Mouse (Mus musculus): ENCODE results near the gene Pbdc1. TPM values are rescaled to one million over a fixed set of nuclear protein-coding genes. Genes with fewer than 3 reads are reported as not detected.
"Not testable (repeated sequence)": the region's sequence is repeated elsewhere in the genome, so short reads cannot be mapped to it uniquely, and the experiment has no call there.

Pbdc1 gene
- polyA plus RNA-seq, 1 experiment, result 4.3 TPM

GRCm38 (mm10) chrX:105104175-105104574, 24.6 kb downstream of the Pbdc1 start:
- no peaks in the 10 kb centered on the region for H3K27me3 ChIP-seq (ENCODE audit: control insufficient read depth, insufficient read depth, low read length)

GRCm38 (mm10) chrX:105114994-105115393, 35.4 kb downstream of the Pbdc1 start:
- H3K36me3 ChIP-seq (ENCODE audit: control insufficient read depth, insufficient read depth, low read length), result no peaks in the 10 kb centered on the region
- no peak overlapping the region for H3K4me3 ChIP-seq (ENCODE audit: control insufficient read depth, low read depth, low read length)
- H3K4me1 ChIP-seq (ENCODE audit: control insufficient read depth, insufficient read depth, low read length), result no peaks in the 10 kb centered on the region
- H3K27me3 ChIP-seq (ENCODE audit: control insufficient read depth, insufficient read depth, low read length), result no peaks in the 10 kb centered on the region
- H3K27ac ChIP-seq (ENCODE audit: control insufficient read depth, insufficient read depth, low read depth, low read length), result no peak overlapping the region
- no peak for TF ChIP-seq CTCF (IDR thresholded peaks at IDR 0.05; ENCODE audit: control insufficient read depth, insufficient read depth, insufficient replicate concordance, low read depth, low read length)
- TF ChIP-seq POLR2A (IDR thresholded peaks at IDR 0.05; ENCODE audit: control insufficient read depth, low read depth, low read length), result no peak

More at GRCm38 (mm10) chrX:105104175-105104574, 24.6 kb downstream of the Pbdc1 start:
- no peak overlapping the region for H3K4me3 ChIP-seq (ENCODE audit: control insufficient read depth, low read depth, low read length)
- no peaks in the 10 kb centered on the region for H3K4me1 ChIP-seq (ENCODE audit: control insufficient read depth, insufficient read depth, low read length)
- no peak overlapping the region for H3K27ac ChIP-seq (ENCODE audit: control insufficient read depth, insufficient read depth, low read depth, low read length)
- H3K36me3 ChIP-seq (ENCODE audit: control insufficient read depth, insufficient read depth, low read length), result no peaks in the 10 kb centered on the region
- no peak for TF ChIP-seq POLR2A (IDR thresholded peaks at IDR 0.05; ENCODE audit: control insufficient read depth, low read depth, low read length)
- no peak for TF ChIP-seq CTCF (IDR thresholded peaks at IDR 0.05; ENCODE audit: control insufficient read depth, insufficient read depth, insufficient replicate concordance, low read depth, low read length)

GRCm38 (mm10) chrX:105120275-105121226, 41.0 kb downstream of the Pbdc1 start, which contains the start of gene Magee1:
TSS of gene Magee1 (plus strand) at chrX:105120378.
- no peaks in the 10 kb centered on the region for H3K36me3 ChIP-seq (ENCODE audit: control insufficient read depth, insufficient read depth, low read length)
- no peaks in the 10 kb centered on the region for H3K27me3 ChIP-seq (ENCODE audit: control insufficient read depth, insufficient read depth, low read length)
- peak within 1 kb of the TSS; percentile 75 for H3K27ac ChIP-seq (ENCODE audit: control insufficient read depth, insufficient read depth, low read depth, low read length)
- peak within 1 kb of the TSS; percentile 94 for H3K4me3 ChIP-seq (ENCODE audit: control insufficient read depth, low read depth, low read length)
- H3K4me1 ChIP-seq (ENCODE audit: control insufficient read depth, insufficient read depth, low read length), result peaks cover 2% of the 10 kb centered on the region; the same call in 1 of the 2 replicates
- TF ChIP-seq POLR2A (IDR thresholded peaks at IDR 0.05; ENCODE audit: control insufficient read depth, low read depth, low read length) (peak; percentile 44; the same call in 1 of the 2 replicates), CTCF (IDR thresholded peaks at IDR 0.05; ENCODE audit: control insufficient read depth, insufficient read depth, insufficient replicate concordance, low read depth, low read length) (no peak)

GRCm38 (mm10) chrX:105121227-105121865, 41.8 kb downstream of the Pbdc1 start:
- H3K36me3 ChIP-seq (ENCODE audit: control insufficient read depth, insufficient read depth, low read length), result no peaks in the 10 kb centered on the region
- no peaks in the 10 kb centered on the region for H3K27me3 ChIP-seq (ENCODE audit: control insufficient read depth, insufficient read depth, low read length)
- no peak for TF ChIP-seq POLR2A (IDR thresholded peaks at IDR 0.05; ENCODE audit: control insufficient read depth, low read depth, low read length)
- TF ChIP-seq CTCF (IDR thresholded peaks at IDR 0.05; ENCODE audit: control insufficient read depth, insufficient read depth, insufficient replicate concordance, low read depth, low read length), result no peak
- H3K4me3 ChIP-seq (ENCODE audit: control insufficient read depth, low read depth, low read length), result peak overlapping the region; percentile 94
- H3K27ac ChIP-seq (ENCODE audit: control insufficient read depth, insufficient read depth, low read depth, low read length), result peak overlapping the region; percentile 41; the same call in 1 of the 2 replicates
- peaks cover 2% of the 10 kb centered on the region; the same call in 1 of the 2 replicates for H3K4me1 ChIP-seq (ENCODE audit: control insufficient read depth, insufficient read depth, low read length)

- H3K27me3 ChIP-seq (ENCODE audit: control insufficient read depth, insufficient read depth, low read length), result no peaks in the 10 kb centered on the region
- H3K27ac ChIP-seq (ENCODE audit: control insufficient read depth, insufficient read depth, low read depth, low read length), result no peak overlapping the region
- no peaks in the 10 kb centered on the region for H3K36me3 ChIP-seq (ENCODE audit: control insufficient read depth, insufficient read depth, low read length)
- H3K4me3 ChIP-seq (ENCODE audit: control insufficient read depth, low read depth, low read length), result no peak overlapping the region
- TF ChIP-seq CTCF (IDR thresholded peaks at IDR 0.05; ENCODE audit: control insufficient read depth, insufficient read depth, insufficient replicate concordance, low read depth, low read length) (no peak), POLR2A (IDR thresholded peaks at IDR 0.05; ENCODE audit: control insufficient read depth, low read depth, low read length) (no peak)
- H3K4me1 ChIP-seq (ENCODE audit: control insufficient read depth, insufficient read depth, low read length), result peaks cover 2% of the 10 kb centered on the region; the same call in 1 of the 2 replicates
These were observed 45.3 kb downstream of the Pbdc1 start for GRCm38 (mm10) chrX:105124903-105125302.

- TF ChIP-seq POLR2A (IDR thresholded peaks at IDR 0.05; ENCODE audit: control insufficient read depth, low read depth, low read length), result no peak
- TF ChIP-seq CTCF (IDR thresholded peaks at IDR 0.05; ENCODE audit: control insufficient read depth, insufficient read depth, insufficient replicate concordance, low read depth, low read length), result no peak
These were observed 72.4 kb downstream of the Pbdc1 start for GRCm38 (mm10) chrX:105151872-105152461.

GRCm38 (mm10) chrX:105165007-105165406, 85.5 kb downstream of the Pbdc1 start:
- H3K4me1 ChIP-seq (ENCODE audit: control insufficient read depth, insufficient read depth, low read length); H3K27ac ChIP-seq (ENCODE audit: control insufficient read depth, insufficient read depth, low read depth, low read length); H3K27me3 ChIP-seq (ENCODE audit: control insufficient read depth, insufficient read depth, low read length); H3K36me3 ChIP-seq (ENCODE audit: control insufficient read depth, insufficient read depth, low read length); H3K4me3 ChIP-seq (ENCODE audit: control insufficient read depth, low read depth, low read length): not testable (repeated sequence)

More at GRCm38 (mm10) chrX:105151872-105152461, 72.4 kb downstream of the Pbdc1 start:
- Histone ChIP-seq H3K27me3 (ENCODE audit: control insufficient read depth, insufficient read depth, low read length) (no peaks in the 10 kb centered on the region), H3K4me3 (ENCODE audit: control insufficient read depth, low read depth, low read length) (peak overlapping the region; percentile 40), H3K4me1 (ENCODE audit: control insufficient read depth, insufficient read depth, low read length) (no peaks in the 10 kb centered on the region; the same call in 1 of the 2 replicates), H3K36me3 (ENCODE audit: control insufficient read depth, insufficient read depth, low read length) (no peaks in the 10 kb centered on the region), H3K27ac (ENCODE audit: control insufficient read depth, insufficient read depth, low read depth, low read length) (no peak overlapping the region)

Other genes starting within 250 kb of the Pbdc1 start
- gene Magee2, start 222.5 kb upstream of the Pbdc1 start, polyA plus RNA-seq (2012; rRNA removed), result 0.04 and 0.06 TPM in 2 replicates
- 2.1 and 3.0 TPM in 2 replicates for gene Magee1, start 40.6 kb downstream of the Pbdc1 start, polyA plus RNA-seq (2012; rRNA removed)